Mouse (Mus musculus): ENCODE measurements around the gene Pcdh7. TPM values are rescaled to one million over a fixed set of nuclear protein-coding genes. Genes with fewer than 3 reads are reported as not detected.

The Pcdh7 gene
- total RNA-seq, 2 experiments from 2014 or later = 5.8 to 7.4 TPM

DNA sequence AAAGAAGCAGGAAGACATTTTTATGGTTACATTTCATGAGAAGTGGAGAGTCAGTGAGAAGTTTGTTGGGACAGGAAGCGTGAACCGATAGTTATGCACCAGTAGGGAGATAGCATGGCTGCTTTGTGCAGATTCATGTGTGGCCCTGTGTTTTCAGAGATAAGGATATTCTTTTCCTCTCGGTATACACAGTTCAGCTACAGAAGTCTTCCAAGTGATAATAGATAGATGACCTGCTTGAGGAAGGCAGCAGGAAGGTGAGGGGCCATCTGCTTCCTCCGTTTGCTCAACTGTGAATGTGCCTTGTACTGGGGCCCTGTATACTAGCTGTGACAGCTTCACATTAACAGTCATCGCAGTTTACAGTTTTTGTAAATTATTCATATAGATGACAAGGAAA is 64.2 kb downstream of the Pcdh7 start:
- intact Hi-C loops (cut with DNase I; ENCODE audit: low total_unique reads) = no loop called here
- no peak for DNase-seq

DNA sequence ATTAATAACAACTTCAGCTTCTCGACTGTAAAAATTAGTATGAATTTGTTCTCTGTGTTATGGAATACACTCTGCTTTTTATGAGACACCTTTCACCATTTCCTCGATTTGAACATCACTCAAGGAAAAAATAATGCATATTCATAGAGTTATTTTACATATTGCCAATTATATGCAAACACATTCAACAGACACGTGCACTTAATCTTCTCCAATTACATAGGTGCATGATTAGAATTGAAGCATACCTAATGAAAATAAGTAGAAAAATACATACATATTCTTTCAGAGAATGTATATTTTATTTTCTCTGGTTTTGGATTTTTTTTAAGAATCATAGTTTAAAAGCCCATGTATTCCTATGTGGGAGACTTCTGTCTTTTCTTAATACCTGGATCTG is 64.8 kb downstream of the Pcdh7 start:
- no peak for DNase-seq

DNA sequence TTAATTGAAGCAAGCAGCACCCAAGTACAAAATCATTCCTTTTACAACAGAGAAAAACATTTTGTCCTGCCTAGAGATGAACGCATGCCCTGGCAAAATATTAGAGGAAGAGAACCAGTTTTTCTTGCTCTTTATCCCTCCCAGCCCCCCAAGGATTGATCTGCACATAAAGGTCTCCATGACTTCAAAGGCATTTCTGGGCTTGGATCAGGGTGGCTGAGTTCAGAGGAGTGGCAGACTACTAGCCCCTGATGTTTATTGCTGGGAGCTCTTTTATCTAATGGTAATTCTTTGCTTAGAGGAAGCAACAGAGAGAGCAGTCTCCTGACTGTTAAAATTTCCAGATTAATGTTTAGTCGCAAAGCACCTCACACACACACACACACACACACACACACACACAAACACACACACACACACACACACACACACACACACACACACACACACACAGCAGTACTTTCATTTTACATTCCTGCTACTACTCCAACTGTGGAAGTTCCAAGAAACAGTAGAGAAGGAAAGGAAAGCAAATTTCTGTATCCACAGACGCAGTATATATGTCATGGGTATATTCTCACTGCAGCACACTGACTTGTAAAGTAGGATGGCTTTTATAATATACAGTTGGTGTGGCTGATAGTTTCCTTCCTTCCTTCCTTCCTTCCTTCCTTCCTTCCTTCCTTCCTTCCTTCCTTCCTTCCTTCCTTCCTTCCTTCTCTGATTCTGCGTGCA is 71.2 kb downstream of the Pcdh7 start:
- DNase-seq = no peak
- intact Hi-C loops (cut with DNase I; ENCODE audit: low total_unique reads) = no loop called here

More for the DNA sequence above, 64.8 kb downstream of the Pcdh7 start:
- intact Hi-C loops (cut with DNase I; ENCODE audit: low total_unique reads) = no loop called here

DNA sequence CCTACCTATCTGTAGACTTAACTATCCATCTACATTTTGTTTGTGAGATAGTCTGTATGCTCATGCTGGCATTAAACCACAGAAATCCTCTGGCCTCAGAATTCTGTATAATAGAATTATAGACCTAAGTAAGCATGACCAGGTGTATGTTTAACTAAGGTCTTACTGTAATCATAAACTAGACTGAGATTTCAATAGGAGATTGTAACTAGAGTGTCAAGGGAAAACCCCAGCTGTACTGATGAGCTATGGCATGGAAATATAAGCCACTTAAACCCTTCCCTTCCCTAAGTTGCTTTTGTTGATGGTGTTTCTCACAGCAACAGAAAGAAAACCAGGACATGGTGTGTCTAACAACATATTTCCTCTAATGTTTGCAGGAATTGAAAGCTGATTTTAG is 78.6 kb downstream of the Pcdh7 start:
- DNase-seq = no peak
- intact Hi-C loops (cut with DNase I; ENCODE audit: low total_unique reads) = no loop called here

DNA sequence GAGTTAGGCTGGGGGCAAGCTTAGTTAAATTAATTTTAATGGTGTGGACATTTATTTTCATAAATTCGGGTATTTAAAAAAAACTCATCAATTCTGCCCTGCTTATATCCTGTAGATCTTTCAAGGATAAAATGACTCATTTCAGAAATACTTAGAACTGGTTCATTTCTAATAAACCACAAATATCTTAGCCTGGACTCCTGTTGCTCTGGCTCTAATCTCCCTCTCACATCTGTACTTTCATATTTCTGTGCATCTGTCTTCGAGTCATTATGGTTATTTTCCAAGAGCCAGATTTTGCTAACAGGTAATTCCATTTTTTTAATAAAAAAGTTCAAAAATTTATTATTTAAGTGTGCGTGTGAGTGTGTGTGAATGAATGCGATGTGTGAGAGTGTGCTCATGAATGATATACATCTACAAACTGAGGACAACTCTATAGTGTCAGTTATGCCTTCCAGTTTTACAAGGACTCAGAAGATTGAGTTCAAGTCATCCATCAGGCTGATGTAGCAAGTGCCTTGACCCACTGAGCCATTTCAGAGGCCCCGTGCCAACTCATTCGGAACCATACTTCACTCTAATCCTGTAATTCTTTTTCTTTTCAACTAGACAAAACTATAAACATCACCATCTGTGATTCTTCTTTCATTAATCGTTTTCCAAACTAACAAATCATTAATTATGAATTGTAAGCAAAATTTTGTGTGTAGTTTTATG is 80.3 kb downstream of the Pcdh7 start:
- intact Hi-C loops (cut with DNase I; ENCODE audit: low total_unique reads) = no loop called here
- DNase-seq = no peak

DNA sequence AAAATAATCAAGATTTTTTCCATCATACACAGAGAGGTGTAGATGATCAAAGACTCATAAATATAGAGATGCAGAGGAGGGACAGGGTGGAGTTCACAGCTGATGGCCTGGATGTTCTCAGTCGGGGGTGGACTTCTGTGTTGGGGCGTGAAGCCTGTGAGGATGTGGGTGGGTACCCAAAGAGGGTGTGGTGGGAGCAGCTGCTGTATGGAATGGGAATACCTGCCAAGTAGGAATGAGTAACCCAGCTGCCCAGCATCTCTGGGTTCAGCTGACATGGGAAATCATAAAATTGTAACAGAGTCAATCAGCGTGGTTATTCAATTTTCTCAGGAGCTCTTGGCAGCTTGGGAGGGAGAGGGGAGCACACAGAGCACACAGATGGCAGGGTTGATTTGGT is 85.3 kb downstream of the Pcdh7 start:
- intact Hi-C loops (cut with DNase I; ENCODE audit: low total_unique reads) = no loop called here
- DNase-seq = no peak

DNA sequence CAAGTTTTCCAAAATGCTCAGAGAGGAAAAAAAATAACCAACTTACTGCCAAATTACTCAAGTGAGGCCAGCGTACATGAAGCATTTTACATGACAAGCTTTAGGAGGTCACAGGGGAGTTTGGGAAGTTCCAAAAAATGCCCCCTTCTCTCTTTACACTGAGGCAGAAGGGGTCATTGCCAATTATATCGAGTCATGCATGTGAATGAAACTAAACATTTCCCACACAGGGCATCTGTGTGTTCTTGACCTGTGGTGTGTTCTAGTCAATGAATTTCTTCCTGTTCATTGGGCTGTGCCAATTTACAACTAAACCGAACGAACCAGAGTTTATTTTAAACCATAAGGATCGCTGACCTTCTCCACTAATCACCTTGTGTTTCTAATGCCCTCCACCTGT is 86.1 kb downstream of the Pcdh7 start:
- DNase-seq = no peak
- intact Hi-C loops (cut with DNase I; ENCODE audit: low total_unique reads) = no loop called here

DNA sequence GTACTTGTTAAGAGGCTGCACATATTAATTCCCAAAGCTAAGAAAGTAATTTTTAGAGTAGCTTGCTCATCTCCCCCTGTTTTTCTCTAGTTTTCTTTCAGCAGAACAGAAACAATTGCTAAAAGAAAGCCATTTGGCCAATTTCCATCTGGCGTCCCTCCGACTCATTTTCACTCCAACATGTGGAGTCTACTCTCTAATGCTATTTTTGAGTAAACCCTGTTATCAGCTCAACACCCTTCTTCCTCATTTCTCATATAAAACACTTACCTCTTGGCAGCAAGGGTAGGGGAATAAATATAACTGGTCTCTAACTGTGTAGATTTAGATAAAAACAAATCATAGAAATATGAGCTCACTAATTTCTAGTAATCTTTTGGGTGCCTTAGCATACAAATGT is 89.6 kb downstream of the Pcdh7 start:
- DNase-seq = peak; percentile 42
- intact Hi-C loops (cut with DNase I; ENCODE audit: low total_unique reads) = no loop called here

DNA sequence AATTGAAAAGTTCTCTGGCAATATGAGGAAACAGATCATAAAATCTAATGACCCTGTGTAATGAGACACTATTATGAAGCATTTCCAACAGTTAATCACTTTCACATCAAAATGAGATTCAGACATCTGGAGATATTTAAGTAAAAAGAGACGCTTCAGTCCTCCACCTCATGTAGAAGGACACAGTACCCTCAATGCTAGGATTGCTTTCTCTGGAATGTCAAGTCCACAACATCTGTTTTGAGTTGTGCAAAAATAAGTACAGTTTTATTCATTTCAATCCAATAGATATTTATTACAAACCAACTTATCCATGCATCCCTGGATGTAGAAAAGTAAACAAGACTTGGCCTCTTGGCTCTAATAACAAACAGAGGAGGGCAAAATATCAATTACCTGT is 92.9 kb downstream of the Pcdh7 start:
- intact Hi-C loops (cut with DNase I; ENCODE audit: low total_unique reads) = no loop called here
- no peak for DNase-seq

DNA sequence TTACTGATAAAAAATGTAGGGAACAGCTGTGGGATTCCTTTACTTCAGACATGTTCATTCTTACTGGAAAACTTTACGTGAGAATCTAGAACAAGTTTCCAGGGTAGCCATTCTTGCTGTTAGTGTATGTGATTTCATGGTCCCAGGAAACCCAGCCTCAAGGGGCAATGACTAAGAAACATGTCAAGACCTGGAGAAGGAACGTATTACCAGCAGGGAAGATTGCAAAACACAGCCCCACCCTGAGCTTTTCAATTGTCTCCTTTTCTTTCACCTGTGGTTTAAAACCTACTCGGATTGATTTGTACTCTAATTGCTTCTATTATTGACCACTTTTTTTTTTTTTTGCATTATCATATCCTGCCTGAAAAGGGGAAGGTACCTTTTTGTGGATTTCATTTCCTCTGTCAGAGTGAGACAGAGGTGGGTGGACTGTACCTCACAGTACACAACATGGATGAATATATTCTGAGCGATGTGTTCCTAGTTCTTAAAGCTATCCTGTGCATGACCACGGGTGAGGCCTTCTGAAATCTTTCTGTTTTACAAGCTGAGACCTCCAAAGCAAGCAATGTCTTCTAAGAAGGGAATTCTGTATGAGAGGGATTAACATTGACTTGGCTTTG is 98.3 kb downstream of the Pcdh7 start:
- no peak for DNase-seq
- intact Hi-C loops (cut with DNase I; ENCODE audit: low total_unique reads) = no loop called here

DNA sequence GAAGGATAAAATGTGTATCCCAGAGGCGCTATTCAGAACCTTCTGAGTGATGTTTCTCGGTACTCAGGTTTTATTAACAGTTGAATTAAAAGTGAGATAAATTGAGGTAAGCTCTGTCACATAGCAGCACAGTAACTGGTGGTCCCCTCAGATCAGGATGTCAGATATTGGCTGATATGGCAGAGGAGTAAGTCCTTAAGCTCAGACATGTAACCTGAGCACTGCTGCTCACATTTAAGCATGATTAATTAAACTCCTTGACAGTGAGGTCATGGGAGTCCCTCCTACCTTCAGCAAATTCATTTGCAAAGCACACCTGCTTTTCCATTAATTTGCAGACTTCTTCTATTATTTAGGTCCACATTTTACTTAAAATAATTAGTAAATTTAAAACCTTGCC is 102.0 kb downstream of the Pcdh7 start:
- intact Hi-C loops (cut with DNase I; ENCODE audit: low total_unique reads) = no loop called here
- no peak for DNase-seq

DNA sequence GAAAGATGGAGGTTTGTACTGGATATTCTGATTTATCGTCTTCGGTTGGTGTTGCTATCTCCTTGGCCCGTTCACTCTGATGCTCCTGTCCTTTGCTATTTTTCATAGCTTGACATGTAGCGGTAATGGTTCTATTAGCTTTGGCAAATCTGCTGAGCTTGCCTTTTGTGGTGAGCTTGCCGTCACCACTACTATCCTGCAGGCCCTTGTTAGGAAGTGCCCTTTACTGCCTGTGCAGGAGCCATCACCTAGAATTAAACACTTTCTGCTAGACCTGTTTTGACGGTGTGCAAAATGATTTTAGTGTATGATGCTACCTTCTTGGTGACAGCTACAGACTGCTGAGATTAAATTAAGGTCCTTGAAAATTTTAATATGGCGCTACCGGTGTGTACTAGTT is 103.3 kb downstream of the Pcdh7 start:
- intact Hi-C loops (cut with DNase I; ENCODE audit: low total_unique reads) = no loop called here
- DNase-seq = no peak

DNA sequence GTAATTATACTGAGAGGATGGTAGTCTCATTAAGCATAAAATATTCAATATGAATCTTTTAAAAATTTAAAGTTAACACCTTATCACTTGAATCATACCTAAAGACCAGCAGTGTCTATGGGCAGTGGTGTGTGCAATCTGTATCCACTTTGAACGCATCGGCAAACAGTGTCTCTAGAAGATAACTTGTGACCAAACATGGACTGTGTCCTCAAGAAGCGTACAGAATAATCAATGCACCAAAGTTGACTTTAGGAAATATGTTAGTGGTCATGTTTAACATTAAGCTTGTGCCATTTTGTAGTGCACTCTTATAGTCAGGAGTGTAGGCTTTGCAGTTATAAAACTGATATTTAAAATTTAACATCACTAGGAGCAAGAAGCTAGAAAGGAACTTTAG is 110.7 kb downstream of the Pcdh7 start:
- intact Hi-C loops (cut with DNase I; ENCODE audit: low total_unique reads) = no loop called here
- DNase-seq = no peak

DNA sequence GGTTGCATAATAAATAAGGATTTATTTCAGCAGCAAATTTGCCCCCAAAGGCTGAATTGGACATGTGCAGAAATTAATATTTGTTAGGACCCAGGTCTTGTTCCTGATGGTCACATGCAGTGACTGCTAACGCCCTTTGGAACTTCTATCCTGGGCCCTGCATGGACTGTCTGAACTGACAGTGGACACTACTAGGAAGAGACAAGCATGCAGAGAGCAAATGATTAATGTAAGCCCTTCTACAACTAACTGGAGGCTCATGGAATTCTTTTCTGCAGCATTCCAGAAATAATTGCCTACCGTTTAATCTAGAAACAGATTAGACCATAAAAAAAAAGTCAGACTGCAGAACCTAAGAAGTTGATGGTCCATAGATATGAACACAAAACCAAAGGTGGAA is 119.4 kb downstream of the Pcdh7 start:
- DNase-seq = no peak
- intact Hi-C loops (cut with DNase I; ENCODE audit: low total_unique reads) = no loop called here

DNA sequence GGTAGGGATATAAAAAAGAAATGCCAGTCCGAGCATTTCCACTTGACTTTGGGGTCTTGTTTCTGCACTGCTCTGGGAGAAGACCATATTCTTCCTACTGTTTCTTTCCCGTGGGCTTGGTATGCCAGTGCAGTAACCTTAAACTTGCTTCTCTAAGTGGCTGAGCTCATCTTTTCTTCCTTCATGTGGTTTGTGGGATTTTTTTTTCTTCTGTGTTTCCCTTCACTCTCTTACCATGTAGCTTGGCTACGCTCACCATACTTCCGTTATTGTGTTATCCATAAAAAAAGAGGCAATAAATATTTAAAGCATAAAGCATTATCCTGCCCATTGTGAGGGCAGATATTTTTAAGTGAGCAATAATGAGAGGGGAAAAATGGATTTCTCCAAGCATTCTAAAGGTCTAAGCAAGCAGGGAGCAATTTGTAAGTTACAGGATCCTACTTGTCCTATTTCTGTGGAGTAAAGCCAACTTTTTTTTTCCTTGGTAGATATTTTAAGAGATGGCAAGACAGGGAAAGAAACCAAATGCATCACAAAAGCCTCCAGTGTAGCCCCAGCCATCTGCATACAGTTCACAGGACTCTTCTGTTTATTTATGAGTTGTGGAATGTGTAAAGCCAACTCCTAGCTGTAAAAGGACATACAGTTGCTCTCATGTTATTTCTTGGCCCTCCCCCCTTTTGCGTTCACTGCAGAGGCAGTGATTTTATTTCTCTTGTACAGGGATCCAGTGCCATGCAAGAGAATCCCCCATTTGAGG is 123.8 kb downstream of the Pcdh7 start:
- intact Hi-C loops (cut with DNase I; ENCODE audit: low total_unique reads) = no loop called here
- no peak for DNase-seq

DNA sequence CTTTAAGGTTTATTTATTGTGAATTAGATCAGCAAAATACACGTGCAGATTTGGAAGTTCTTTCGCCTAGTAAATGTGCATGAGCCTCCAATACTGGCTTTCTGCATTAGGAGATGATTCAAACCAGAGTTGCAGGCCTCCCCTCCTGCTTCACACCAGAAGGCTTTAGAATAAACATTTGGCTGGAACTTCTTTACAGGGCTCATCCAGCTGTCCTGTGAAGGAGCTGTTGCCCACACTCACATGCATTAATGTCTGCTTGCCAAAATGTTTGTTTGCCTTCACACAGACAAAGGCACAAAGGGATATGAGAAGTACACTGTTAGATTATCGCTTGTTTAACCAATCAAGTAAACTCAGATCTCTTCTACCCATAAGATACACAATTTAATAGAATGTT is 129.7 kb downstream of the Pcdh7 start:
- intact Hi-C loops (cut with DNase I; ENCODE audit: low total_unique reads) = no loop called here
- DNase-seq = no peak

DNA sequence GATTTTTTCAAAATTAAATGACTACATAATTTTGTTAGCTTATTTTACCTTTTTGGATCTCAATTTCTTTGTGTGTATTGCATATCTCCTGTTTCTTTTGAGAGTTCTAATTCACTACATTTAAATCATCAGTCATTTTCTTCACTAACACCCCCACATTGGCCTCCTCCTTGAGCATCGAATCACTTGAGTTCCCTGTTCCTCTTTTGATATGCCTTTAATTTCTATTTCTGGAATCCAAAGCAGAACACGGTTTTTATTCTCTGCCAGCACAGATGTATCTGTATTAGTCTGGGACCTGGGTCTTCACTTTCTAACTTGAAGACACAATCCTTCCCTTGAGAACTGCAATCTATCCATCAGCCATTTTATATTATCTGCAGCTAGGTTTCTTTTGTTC is 132.3 kb downstream of the Pcdh7 start:
- DNase-seq = no peak
- intact Hi-C loops (cut with DNase I; ENCODE audit: low total_unique reads) = no loop called here

DNA sequence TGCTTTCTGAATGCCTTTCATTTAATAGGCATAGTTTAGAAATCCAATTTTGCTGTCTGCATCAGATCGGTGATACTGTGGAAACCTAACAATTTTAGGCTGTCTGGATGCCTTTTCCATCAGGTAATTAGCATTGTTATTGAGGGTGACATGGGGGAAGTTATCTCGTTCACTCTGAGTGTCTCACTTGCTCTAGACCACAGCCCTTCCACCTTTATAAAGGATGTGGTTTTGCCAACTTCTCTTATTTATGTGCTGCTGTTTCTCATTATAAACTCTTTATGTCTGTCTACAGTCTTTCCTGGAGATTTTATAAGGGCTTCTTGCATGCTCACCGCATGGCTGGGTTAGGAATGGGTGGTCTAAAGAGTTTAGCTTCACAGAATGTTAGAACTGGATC is 139.5 kb downstream of the Pcdh7 start:
- no peak for DNase-seq
- intact Hi-C loops (cut with DNase I; ENCODE audit: low total_unique reads) = no loop called here

DNA sequence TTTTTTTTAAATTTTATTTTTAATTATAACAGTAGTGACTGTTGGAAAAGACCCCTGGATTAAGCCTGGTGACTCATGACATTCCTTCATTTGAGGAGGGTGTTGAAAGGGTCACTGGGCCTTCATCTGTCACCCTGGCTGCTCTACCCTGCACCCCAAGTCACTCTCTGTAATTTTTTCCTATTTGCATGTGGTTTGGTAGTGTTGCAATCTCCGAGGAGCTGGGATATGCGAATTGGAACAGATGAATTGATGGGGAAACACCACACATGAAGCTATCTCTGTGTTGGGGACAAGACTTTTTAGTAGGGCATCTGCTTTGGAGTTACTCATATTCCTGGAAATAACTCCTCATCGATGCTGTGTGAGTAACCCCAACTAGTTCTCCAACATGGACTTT is 146.5 kb downstream of the Pcdh7 start:
- intact Hi-C loops (cut with DNase I; ENCODE audit: low total_unique reads) = no loop called here
- DNase-seq = no peak

DNA sequence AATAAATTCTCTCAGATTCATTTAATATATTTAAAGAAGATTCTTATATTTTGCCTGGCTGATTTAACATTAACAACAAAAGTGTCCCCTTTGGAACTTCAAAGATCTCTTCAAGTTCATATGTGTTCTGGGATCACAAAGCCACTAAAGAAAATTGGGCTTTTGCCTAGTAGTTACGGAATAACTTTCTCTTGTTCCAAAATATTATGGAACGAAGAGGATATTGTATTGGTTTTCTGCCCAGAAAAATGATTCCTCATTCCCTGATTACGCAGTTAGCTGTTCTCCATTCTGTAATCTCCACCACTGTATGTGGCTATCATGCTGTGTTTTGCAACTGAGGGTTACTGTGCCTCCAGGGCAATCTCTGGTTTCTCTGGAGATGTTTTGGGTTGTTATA is 147.5 kb downstream of the Pcdh7 start:
- DNase-seq = no peak
- intact Hi-C loops (cut with DNase I; ENCODE audit: low total_unique reads) = no loop called here
